Mouse (Mus musculus): ENCODE data around the gene Pdzrn3.
A peak's percentile ranks its signal among the peaks of the same experiment; 100 is the strongest.

Gene Pdzrn3

GRCm38 (mm10) chr6:101325842-101326639 lies 51.7 kb downstream of the Pdzrn3 start:
- DNase-seq = no peak

- DNase-seq = no peak
Measured at GRCm38 (mm10) chr6:101322580-101322979, 55.1 kb downstream of the Pdzrn3 start.

- no peak for DNase-seq
Measured at GRCm38 (mm10) chr6:101320386-101320785, 57.3 kb downstream of the Pdzrn3 start.

DNA sequence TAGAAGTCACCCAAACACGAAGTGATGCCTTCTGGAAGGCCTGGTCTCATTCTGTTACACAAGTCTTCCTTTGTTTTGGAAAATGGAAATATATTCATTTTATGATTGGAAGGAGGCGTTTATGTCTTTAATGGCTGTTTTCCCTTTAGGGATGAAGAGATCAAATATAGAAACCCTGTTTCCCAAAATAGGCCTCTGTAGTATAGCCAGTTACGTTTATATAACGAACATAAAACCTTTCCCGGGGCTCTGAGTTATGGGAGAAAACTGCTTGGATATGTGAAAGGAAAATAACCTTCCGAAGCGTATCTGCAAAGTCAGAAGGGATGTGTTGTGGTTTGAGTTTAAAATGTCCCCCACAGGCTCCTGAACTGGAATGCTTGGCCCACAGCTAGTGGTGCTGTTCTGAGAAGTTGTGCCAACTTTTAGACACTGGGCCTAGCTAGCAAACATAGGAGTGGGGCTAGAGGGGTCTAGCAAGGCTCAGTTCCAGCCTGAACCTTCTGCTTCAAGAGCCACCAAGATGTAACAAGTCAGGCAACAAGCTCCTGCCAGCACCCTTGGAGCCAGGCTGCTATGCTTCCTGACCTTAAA lies 58.2 kb downstream of the Pdzrn3 start:
- no peak for DNase-seq

DNA sequence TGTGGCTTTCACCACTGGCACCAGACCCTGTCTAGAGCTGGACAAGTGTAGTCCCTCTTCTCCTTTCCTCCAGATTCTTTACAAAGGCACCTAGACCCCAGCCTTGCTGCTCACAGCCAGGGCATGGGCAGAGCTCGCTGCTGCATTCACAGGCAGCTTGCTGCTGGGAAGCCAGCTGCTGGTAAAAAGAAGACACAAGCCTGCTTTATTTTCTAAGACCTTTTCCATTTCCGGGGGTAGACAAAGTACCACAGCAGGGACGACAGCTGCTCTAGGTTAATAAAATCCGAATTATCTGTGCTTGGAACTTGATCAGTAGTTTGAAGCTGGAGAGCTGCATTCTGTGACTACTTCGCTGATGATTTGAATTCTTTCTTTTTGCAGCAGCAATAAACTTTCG lies 59.2 kb downstream of the Pdzrn3 start:
- DNase-seq = no peak

DNA sequence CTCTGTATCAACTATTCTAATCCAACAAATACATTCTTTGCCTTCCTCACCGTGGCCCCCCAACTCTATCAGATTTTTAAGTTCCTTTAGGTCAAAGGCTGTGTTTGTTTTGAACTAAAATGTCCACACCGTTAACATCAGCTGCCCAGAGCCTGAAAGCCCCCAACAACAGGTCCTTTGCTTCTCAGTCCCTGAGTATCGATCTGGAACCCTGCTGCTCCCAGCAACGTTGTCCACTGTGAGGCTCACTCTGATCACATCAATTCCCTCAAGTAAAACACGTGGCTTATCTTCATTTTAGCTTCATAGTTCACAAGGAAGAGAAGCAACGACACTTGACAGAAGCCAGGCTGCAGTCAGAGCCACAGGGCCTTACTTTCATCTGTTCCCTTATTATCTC lies 66.3 kb downstream of the Pdzrn3 start:
- DNase-seq = no peak

- DNase-seq = no peak
Measured at GRCm38 (mm10) chr6:101310491-101310890, 67.2 kb downstream of the Pdzrn3 start.

GRCm38 (mm10) chr6:101307964-101308531 lies 69.6 kb downstream of the Pdzrn3 start:
- DNase-seq = no peak

GRCm38 (mm10) chr6:101306834-101307233 lies 70.9 kb downstream of the Pdzrn3 start:
- DNase-seq = no peak

DNA sequence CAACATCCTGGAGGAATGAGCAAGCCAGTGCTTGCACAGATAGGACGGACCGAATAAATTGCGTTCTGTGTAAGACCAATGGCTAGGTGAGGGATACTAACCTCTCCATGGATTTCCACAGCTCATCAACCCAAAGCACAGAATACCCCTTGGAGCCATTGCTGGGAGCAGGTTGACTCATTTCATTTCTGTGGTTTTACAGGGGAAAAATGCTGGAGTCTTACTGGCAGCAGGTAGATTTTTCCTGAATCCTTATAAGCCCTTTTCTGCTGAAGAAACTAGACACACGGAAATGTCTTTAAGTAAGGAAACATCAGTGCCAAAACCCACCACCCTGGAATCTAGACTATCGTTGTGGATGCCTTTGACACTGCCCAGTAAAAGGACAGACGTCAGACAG lies 72.2 kb downstream of the Pdzrn3 start:
- no peak for DNase-seq

GRCm38 (mm10) chr6:101303959-101304738 lies 73.5 kb downstream of the Pdzrn3 start:
- no peak for DNase-seq

GRCm38 (mm10) chr6:101303501-101303900 lies 74.2 kb downstream of the Pdzrn3 start:
- DNase-seq = no peak

DNA sequence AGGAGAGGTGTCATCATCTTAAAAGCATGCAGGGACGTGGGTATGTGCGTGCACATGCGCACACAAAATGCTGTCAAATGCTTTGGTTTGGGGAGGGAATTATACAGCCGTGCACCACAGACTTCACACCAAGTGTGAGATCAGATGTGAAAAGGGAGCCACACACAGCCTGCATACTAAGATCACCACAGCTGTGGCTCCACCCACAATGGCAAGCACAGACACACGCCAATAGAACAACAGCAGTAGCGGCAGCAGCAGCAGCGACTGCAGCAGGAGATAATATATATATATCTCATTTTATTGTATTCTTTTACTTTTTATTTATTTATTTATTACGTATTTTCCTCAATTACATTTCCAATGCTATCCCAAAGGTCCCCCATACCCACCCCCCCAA lies 76.5 kb downstream of the Pdzrn3 start:
- no peak for DNase-seq

DNA sequence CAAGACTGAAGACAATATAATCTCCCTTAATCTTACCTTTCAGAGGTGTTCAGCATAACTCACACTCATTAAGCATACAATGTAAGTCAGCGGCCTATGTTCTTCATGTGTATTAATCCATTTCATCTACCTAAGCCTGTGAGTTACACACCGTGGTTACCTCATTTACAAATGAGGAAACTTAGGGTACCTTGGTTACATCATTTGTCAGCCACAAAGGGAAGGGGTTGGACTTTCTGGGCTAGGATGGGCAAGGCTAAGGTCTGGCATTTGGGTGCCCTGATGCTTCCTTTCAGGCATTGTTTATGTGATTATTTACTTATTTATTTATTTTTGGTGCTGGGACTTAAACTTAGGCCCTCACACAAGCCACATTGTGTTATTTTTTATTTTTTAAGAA lies 78.3 kb downstream of the Pdzrn3 start:
- no peak for DNase-seq

GRCm38 (mm10) chr6:101297563-101298520 lies 79.9 kb downstream of the Pdzrn3 start:
- no peak for DNase-seq

DNA sequence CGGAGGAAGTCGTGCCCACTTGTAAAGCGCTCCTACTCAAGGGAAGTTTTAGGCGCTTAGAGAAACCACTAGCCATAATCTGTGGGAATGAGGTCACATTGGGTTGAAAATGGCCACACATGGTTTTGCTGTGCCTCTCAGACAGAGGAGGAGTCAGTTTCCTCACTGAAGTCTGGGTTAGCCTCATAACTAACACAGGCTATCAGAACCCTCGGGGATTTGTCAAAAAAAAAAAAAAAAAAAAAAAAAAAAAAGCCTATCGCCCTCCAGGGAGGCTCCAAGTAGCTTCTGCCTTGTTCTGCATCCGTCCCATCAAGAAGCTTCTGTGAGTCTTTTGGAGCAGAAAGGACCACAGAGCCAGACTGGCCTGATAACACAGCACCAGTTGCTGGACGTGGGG lies 80.7 kb downstream of the Pdzrn3 start:
- no peak for DNase-seq

DNA sequence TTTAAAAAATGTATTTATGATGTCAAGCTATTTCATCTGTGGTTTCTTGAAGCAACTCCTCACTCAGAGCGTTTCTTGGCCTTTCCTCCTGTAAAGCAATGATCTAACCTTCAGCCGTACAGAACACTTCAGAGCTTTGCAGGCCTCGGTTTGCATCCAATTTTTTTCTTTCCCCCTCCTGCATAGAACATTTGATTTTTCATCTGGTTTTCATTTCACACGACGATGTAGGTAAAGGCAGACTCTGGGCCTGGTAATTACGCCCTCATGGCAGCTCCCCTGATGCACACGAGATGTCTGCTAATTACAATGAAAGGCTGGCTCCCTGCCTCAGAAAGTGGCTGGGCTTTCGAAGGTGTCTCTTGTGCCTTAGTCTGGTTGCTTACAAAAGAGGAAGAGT lies 81.4 kb downstream of the Pdzrn3 start:
- DNase-seq = no peak

DNA sequence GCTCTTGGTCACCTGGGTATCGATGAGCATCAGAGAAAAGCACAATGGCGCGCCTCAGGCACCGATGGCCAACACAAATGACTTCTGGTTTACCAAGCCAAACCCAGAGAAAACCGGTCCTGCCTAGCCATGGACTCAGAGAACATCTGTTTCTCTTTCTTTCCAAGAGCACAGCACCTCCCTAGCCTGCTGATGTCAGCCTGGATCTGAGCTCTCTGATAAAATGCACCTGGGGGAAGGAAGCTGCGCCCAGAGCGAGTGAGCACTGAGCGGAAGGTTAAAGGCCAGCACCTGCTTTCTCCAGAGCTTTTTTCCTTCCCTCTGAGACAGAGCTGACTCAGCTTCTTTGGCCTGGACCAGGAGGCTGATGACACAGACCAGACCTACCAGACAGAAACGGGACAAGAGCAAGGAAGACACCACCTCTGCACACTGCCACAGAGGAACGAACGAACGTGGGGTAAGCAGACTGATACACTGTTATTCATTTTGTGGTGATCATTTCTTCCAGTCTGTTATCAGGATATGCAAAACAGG lies 84.6 kb downstream of the Pdzrn3 start:
- DNase-seq = no peak

- no peak for DNase-seq
Measured at GRCm38 (mm10) chr6:101291944-101292343, 85.8 kb downstream of the Pdzrn3 start.

- DNase-seq = peak; percentile 5
Measured at GRCm38 (mm10) chr6:101290160-101290559, 87.5 kb downstream of the Pdzrn3 start.

DNA sequence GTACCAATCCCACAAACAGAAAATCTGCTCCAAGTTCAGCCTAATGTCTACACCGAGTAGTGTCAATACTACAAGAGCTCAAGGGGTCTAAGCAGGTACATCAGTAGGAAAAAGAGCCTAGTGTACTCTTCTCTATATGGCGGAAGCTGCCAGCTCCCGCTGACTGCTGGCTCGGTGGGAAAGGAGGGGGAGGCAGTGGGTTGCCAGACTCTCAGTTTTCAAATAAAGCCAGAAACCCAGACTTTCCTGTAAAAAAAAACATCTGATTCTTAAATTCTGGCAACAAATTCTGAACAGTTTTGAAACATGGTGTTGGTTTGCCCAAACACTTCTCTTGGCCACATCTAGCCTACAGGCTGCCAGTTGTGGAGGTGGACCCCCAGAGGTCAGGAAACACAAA lies 88.3 kb downstream of the Pdzrn3 start:
- no peak for DNase-seq

DNA sequence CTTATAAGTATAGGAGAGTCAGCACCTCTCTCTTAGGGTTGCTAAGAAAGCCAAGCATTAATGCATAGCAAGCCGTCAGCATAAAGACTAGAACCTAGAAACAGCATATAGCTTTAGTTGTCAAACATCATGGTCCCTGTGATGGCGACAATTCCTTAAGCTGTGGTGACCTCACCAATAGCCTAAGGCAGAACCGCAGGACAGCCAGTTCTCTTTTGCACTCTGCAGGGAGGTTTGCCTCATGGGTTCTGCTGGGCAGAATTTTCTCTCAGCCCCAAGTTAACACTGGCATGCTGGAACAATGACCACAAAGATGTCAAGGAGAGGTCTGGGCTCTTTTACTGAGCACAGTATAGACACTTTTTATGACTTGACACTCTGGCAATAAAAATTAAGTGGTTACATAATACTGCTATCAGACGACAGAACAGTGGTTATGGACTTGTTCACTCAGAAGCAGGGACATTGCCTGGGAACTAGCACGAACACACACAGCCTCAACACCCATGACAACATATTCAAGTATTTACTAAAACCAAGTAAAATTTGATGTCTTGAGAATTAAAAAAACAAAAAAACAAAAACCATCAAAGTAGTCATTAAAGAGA lies 90.0 kb downstream of the Pdzrn3 start:
- no peak for DNase-seq
